Mouse (Mus musculus) C2C12 (cell line): ENCODE results near the gene Kif26b.

ENCODE experiments used
- CEBPB ChIP-seq: IDR thresholded peaks from one replicate; pipeline ENCODE4 v1.6.1; 2011; ENCODE audit warnings: low read depth, mild to moderate bottlenecking, control low read depth, moderate library complexity
- CTCF ChIP-seq: IDR thresholded peaks from one replicate; pipeline ENCODE4 v1.5.1; 2011; ENCODE audit not compliant: control insufficient read depth, insufficient read depth, insufficient read length
- FOSL1 ChIP-seq: IDR thresholded peaks from one replicate; pipeline ENCODE4 v1.8.0; 2011; ENCODE audit warnings: mild to moderate bottlenecking, low read length; ENCODE audit not compliant: poor library complexity, insufficient read depth, severe bottlenecking
- MAX ChIP-seq: IDR thresholded peaks from one replicate; pipeline ENCODE4 v1.6.1; 2011; ENCODE audit warnings: mild to moderate bottlenecking, control low read depth
- MYOD1 ChIP-seq: IDR thresholded peaks from one replicate; pipeline ENCODE4 v1.6.1; 2011; ENCODE audit warnings: low read depth; ENCODE audit not compliant: control insufficient read depth, insufficient read length
- MYOG ChIP-seq: IDR thresholded peaks from one replicate; pipeline ENCODE4 v1.6.1; 2011; ENCODE audit not compliant: control insufficient read depth, insufficient read length; ENCODE audit errors: extremely low read depth
- USF1 ChIP-seq: IDR thresholded peaks from one replicate; pipeline ENCODE4 v1.6.1; 2011; ENCODE audit warnings: low read depth, mild to moderate bottlenecking, control low read depth, moderate library complexity

GRCm38 (mm10) chr1:178749786-178750185, 220.9 kb downstream of the Kif26b start:
- TF ChIP-seq CTCF (no peak), MAX (no peak), USF1 (no peak), MYOD1 (no peak), MYOG (no peak), CEBPB (no peak), FOSL1 (no peak)
